Mouse (Mus musculus) heart, postnatal 0 days (tissue): ENCODE data around the gene Arl8a.

Experiments used
- CTCF ChIP-seq: IDR thresholded peaks from 2 replicates; pipeline ENCODE4 v1.5.1; 2016; ENCODE audit warnings: antibody characterized with exemption, control low read depth, low read depth
- EP300 ChIP-seq: IDR thresholded peaks from 2 replicates; pipeline ENCODE4 v1.6.1; 2016; ENCODE audit warnings: antibody characterized with exemption, low read depth

- TF ChIP-seq EP300 (no peak), CTCF (no peak)
Measured at GRCm38 (mm10) chr1:135160411-135161050, 13.9 kb downstream of the Arl8a start.
